Mouse (Mus musculus): ENCODE data around the gene Arhgef25.
"Not testable (repeated sequence)": the region's sequence is repeated elsewhere in the genome, so short reads cannot be mapped to it uniquely, and the experiment has no call there.

The Arhgef25 gene

DNA sequence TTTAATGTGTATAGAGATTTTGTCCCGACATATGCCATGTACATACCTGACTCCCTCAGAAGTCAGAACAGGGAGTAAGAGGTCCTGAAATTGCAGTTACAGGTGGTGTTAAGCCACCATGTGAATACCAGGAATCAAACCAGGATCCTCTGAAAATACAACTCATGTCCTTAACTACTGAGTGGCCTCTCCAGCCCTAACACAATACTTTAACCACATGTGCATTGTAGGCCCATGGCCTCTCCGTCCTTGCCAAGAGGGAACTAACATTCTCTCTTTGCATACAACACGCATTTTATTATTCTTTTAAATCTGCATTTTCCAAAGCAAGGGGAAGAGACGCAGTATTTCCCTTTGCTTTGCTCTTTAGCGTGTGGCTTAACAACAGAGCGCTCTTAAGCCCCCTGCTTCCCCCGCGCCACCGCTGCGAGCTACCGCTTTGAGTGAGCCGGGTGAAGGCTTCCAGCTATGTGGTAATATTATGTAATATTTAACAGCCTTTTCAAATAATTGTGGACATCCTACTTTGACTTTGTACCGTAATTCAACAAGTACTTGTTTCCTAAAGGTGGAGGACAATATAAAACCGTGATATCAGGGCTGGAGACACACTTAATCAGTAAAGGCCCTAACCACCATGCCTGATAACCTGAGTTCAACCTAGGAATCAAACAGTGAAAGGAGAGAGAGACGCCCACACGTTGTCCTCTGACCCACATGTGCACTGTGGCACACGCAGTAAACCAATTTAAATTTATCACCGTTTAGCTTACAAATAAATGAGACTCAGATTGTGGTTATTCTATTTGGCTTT lies 51.3 kb downstream of the Arhgef25 start:
- no peak for DNase-seq (ENCODE audit: extremely low read depth, low read depth)

DNA sequence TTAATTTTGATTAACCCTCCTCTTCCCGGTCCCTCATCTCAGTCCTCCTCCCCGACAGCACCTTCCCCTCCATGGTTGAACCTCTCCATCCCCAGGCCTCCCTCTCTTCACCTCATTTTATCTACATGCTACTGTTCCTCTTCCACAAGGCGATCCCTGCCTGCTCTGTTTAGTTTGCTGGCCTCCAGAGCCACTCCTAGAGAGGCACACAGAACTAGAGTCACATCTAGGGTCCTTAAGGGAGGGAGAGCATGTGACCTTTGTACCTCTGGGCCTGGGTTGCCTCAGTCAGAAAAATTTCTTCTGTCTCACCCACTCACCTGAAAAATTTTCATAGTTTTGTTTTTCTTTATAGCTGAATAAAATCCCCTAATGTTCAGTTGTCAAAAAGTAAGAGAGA lies 52.0 kb downstream of the Arhgef25 start:
- DNase-seq (ENCODE audit: extremely low read depth, low read depth): no peak

DNA sequence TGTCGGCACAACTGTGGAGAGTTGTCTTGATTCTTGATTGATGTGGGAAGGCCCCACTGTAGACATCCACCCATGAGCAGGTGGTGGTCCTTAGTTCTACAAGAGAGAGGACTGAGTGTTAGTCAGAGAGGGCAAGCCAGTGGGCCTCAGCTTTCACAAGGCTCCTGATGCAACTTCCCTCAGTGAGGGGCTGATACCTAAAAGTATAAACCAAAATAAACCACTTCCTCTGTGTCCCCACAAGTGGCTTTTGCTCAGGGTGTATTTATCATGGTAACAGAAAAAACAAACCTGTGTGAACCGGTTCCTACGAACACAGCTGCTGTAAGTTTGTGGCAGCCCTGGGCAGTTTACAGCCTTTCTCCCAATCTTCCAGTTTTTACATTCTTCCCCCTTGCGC lies 53.4 kb downstream of the Arhgef25 start:
- peak; percentile 63 for DNase-seq (ENCODE audit: extremely low read depth, low read depth)

DNA sequence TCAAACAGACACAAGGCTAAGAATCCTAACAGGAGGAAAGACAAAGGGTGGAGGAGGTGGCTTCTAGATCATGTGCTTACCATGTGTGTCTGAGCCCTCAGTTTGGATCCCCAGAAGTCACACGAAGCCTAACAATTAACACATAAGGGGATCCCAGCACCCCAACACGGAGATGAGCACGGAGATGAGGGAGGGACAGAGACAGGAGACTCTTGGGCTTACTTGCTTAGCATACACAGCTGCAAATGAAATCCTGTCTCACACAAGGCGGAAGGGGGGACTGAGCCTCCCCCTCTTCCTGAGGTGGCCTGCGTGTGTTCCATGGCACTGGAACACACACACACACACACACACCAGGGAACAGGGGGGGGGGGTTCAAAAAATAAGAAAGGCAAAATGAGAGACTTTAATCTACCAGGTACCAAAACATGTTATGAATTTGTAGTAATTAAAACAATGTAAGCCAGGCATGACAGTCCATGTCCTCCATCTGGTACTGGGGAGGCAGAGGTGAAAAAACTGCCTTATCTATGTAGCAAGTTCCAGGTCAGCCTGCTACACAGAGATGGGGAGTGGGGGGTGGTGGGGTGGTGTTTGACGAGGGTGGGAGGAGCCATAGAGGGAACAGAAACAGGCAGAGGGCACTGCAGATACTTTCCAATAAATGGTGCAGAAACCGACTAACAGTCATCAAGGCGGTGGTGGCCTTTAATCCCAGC lies 54.6 kb downstream of the Arhgef25 start:
- peak; percentile 63 for DNase-seq (ENCODE audit: extremely low read depth, low read depth)

DNA sequence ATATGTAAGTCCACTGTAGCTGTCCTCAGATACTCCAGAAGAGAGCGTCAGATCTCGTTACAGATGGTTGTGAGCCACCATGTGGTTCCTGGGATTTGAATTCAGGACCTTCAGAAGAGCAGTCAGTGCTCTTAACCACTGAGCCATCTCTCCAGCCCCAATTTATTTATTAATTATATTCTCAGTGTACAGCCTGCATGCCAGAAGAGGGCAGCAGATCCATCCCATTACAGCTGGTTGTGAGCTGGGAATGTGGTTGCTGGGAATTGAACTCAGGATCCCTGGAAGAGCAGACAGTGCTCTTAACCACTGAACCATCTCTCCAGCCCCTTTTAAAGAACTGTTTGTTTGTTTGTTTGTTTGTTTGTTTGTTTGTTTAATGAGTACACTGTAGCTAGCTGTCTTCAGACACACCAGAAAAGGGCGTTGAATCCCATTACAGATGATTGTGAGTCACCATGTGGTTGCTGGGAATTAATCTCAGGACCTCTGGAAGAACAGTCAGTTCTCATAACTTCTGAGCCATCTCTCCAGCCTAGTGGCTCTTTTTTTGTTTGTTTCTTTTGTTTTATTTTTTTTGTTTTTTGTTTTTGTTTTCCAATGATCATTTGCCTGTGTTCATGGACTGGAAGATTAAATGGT lies 55.4 kb downstream of the Arhgef25 start:
- DNase-seq (ENCODE audit: extremely low read depth, low read depth): not testable (repeated sequence)

Measured in MEL-GATA-1-ER (cell line).